Mouse (Mus musculus) C3H10T1/2 (cell line): Measurements from ENCODE around the gene Map3k13. TPM values are rescaled to one million over a fixed set of nuclear protein-coding genes. Genes with fewer than 3 reads are reported as not detected.

Experiments used
- polyA plus RNA-seq, 2 experiments: library from polyadenylated mRNA; unstranded; fragments of >200 nt; fragmentation: generic; extraction: Trizol; gene quantifications; one replicate each; pipeline ENCODE4 v1.2.1; 2012; ENCODE audit warnings: missing spikeins in 2 of 2

Map3k13 gene
- under 1 TPM; 0.02 to 0.32 TPM for polyA plus RNA-seq

GRCm38 (mm10) chr16:21793875-21794696 is at the start of gene Map3k13:
Gene Map3k13, plus strand, starts transcription at chr16:21794346.

GRCm38 (mm10) chr16:21787516-21788353 is 6.4 kb upstream of the Map3k13 start, which contains the start of gene Ehhadh:
Gene Ehhadh, minus strand, starts transcription at chr16:21787807.

GRCm38 (mm10) chr16:21946761-21947715 is 152.9 kb downstream of the Map3k13 start, which contains the start of gene Tmem41a:
Gene Tmem41a, minus strand, starts transcription at chr16:21947552.

Other genes starting within 250 kb of the Map3k13 start
- 1 to 10 TPM in 1 of 2 experiments, under 1 TPM in 1; 0.32 to 4.1 TPM for gene 2510009E07Rik, start 99.7 kb upstream of the Map3k13 start, polyA plus RNA-seq
- under 1 TPM in 1 of 2 experiments, not detected in 1; 0.05 TPM for gene Ehhadh, start 6.5 kb upstream of the Map3k13 start, polyA plus RNA-seq
- gene Tmem41a, start 153.2 kb downstream of the Map3k13 start, polyA plus RNA-seq, result 10 to 100 TPM; 11.5 to 17.5 TPM
- gene Liph, start 201.3 kb downstream of the Map3k13 start, polyA plus RNA-seq, result under 1 TPM; 0.05 to 0.08 TPM
- gene Senp2, start 215.1 kb downstream of the Map3k13 start, polyA plus RNA-seq, result 10 to 100 TPM in 1 of 2 experiments, 1 to 10 TPM in 1; 1.3 to 10.7 TPM